Mouse (Mus musculus) left cerebral cortex, postnatal 4 days (tissue): ENCODE results near the gene Med12l. TPM values are rescaled to one million over a fixed set of nuclear protein-coding genes. Genes with fewer than 3 reads are reported as not detected.
"Not testable (repeated sequence)": the region's sequence is repeated elsewhere in the genome, so short reads cannot be mapped to it uniquely, and the experiment has no call there.

Experiments used
- DNase-seq: peaks from one replicate; pipeline ENCODE4 v3.0.0-alpha.2; 2022
- intact Hi-C: fragments of 180-260 bp; cut with DNase I; formaldehyde crosslinking; loops from one replicate; pipeline ENCODE4 v1.15.1; 2025
- total RNA-seq, 2 experiments: library from RNA; stranded (reverse); gene quantifications; 2 replicates each; pipeline ENCODE4 v1.2.3; 2021

The Med12l gene
- total RNA-seq, 2 experiments from 2014 or later, result 23.0 to 25.4 TPM

- intact Hi-C loops, result no loop called here
- DNase-seq, result no peak
Measured at GRCm38 (mm10) chr3:59080919-59081318, 75.3 kb downstream of the Med12l start.

GRCm38 (mm10) chr3:59092702-59093101 lies 87.1 kb downstream of the Med12l start:
- intact Hi-C loops, result no loop called here

GRCm38 (mm10) chr3:59097421-59097820 lies 91.8 kb downstream of the Med12l start:
- no peak for DNase-seq
- intact Hi-C loops, result no loop called here

More at GRCm38 (mm10) chr3:59092702-59093101, 87.1 kb downstream of the Med12l start:
- DNase-seq, result no peak

GRCm38 (mm10) chr3:59098540-59098939 lies 92.9 kb downstream of the Med12l start:
- intact Hi-C loops, result no loop called here
- DNase-seq, result no peak

- intact Hi-C loops, result no loop called here
- no peak for DNase-seq
Measured at GRCm38 (mm10) chr3:59101218-59101986, 95.8 kb downstream of the Med12l start, which contains the start of gene Gpr171. Gene Gpr171, minus strand, starts transcription at chr3:59101821.

- intact Hi-C loops, result no loop called here
- no peak for DNase-seq
Measured at GRCm38 (mm10) chr3:59102146-59102545, 96.5 kb downstream of the Med12l start.

- DNase-seq, result no peak
- intact Hi-C loops, result no loop called here
Measured at GRCm38 (mm10) chr3:59104462-59104861, 98.8 kb downstream of the Med12l start.

- intact Hi-C loops, result no loop called here
- no peak for DNase-seq
Measured at GRCm38 (mm10) chr3:59107439-59107838, 101.8 kb downstream of the Med12l start.

GRCm38 (mm10) chr3:59109834-59110233 lies 104.2 kb downstream of the Med12l start:
- DNase-seq, intact Hi-C loops: not testable (repeated sequence)

GRCm38 (mm10) chr3:59111944-59112343 lies 106.3 kb downstream of the Med12l start:
- DNase-seq, result no peak
- intact Hi-C loops, result no loop called here

- DNase-seq, intact Hi-C loops: not testable (repeated sequence)
Measured at GRCm38 (mm10) chr3:59113291-59113690, 107.7 kb downstream of the Med12l start.

- intact Hi-C loops, result no loop called here
- DNase-seq, result no peak
Measured at GRCm38 (mm10) chr3:59113973-59114517, 108.4 kb downstream of the Med12l start.

- intact Hi-C loops, result loop anchor here (10.0 kb wide), 1 partner anchor 84 kb away; no protein-coding TSS in a partner anchor
Measured at GRCm38 (mm10) chr3:59121067-59121730, 115.6 kb downstream of the Med12l start.

GRCm38 (mm10) chr3:59121780-59122449 lies 116.3 kb downstream of the Med12l start:
- intact Hi-C loops, result loop anchor here (10.0 kb wide), 1 partner anchor 83 kb away; no protein-coding TSS in a partner anchor
- DNase-seq, result no peak

More at GRCm38 (mm10) chr3:59121067-59121730, 115.6 kb downstream of the Med12l start:
- DNase-seq, result no peak

- DNase-seq, result no peak
- intact Hi-C loops, result loop anchor here (10.0 kb wide), 1 partner anchor 80 kb away; no protein-coding TSS in a partner anchor
Measured at GRCm38 (mm10) chr3:59125022-59125421, 119.4 kb downstream of the Med12l start.

GRCm38 (mm10) chr3:59125783-59126555 lies 120.3 kb downstream of the Med12l start:
- intact Hi-C loops, result loop anchor here (10.0 kb wide), 1 partner anchor 79 kb away; no protein-coding TSS in a partner anchor
- no peak for DNase-seq

GRCm38 (mm10) chr3:59128681-59129080 lies 123.1 kb downstream of the Med12l start:
- intact Hi-C loops, result loop anchor here (10.0 kb wide), 1 partner anchor 76 kb away; no protein-coding TSS in a partner anchor
- no peak for DNase-seq

GRCm38 (mm10) chr3:59129547-59129946 lies 123.9 kb downstream of the Med12l start:
- no peak for DNase-seq
- intact Hi-C loops, result loop anchor here (10.0 kb wide), 1 partner anchor 75 kb away; no protein-coding TSS in a partner anchor

- intact Hi-C loops, result no loop called here
- no peak for DNase-seq
Measured at GRCm38 (mm10) chr3:59130431-59130830, 124.8 kb downstream of the Med12l start.

- DNase-seq, result no peak
- intact Hi-C loops, result no loop called here
Measured at GRCm38 (mm10) chr3:59131081-59131480, 125.5 kb downstream of the Med12l start.
